In genomic region chr15:7617954-7618353, GRCm38 (mm10) we compare ENCODE assay signal across 15 mouse cellular contexts.
"Had no signal": no experiment of that assay in that cellular context is flagged by ENCODE, and none has a peak within 500 bp of the region (broad histone marks: within the 10 kb centered on the region; RNA-seq: fewer than 3 reads in every experiment).

No protein-coding gene starts in this region.

- H3K9me3 ChIP-seq: megakaryocyte, embryonic 14.5 days; midbrain, embryonic 13.5 days; midbrain, embryonic 15.5 days; stomach, embryonic 15.5 days had no signal

- H3K9ac ChIP-seq: liver, embryonic 14.5 days; lung, embryonic 14.5 days; midbrain, embryonic 13.5 days; midbrain, embryonic 15.5 days; stomach, embryonic 15.5 days had no signal

- ATAC-seq: midbrain, embryonic 13.5 days; midbrain, embryonic 15.5 days had no signal

- H3K27me3 ChIP-seq: megakaryocyte, embryonic 14.5 days; midbrain, embryonic 13.5 days; midbrain, embryonic 15.5 days; stomach, embryonic 15.5 days had no signal

- H3K4me3 ChIP-seq: megakaryocyte, embryonic 14.5 days; midbrain, embryonic 13.5 days; midbrain, embryonic 15.5 days; stomach, embryonic 15.5 days had no signal

- H3K36me3 ChIP-seq: midbrain, embryonic 13.5 days; midbrain, embryonic 15.5 days; stomach, embryonic 15.5 days had no signal

- H3K4me1 ChIP-seq: megakaryocyte, embryonic 14.5 days; midbrain, embryonic 13.5 days; midbrain, embryonic 15.5 days; stomach, embryonic 15.5 days had no signal

- H3K4me2 ChIP-seq: lung, embryonic 14.5 days; midbrain, embryonic 11.5 days; midbrain, embryonic 13.5 days; midbrain, embryonic 15.5 days; stomach, embryonic 15.5 days had no signal

- H3K27ac ChIP-seq: liver, embryonic 14.5 days; macrophage; midbrain, embryonic 13.5 days; midbrain, embryonic 15.5 days; stomach, embryonic 15.5 days; stomach, postnatal 0 days had no signal

- DNase-seq: lung, adult 18-20 months; lung, embryonic 14.5 days; lung, postnatal 10 days; lung, postnatal 36 days; right cerebral cortex, postnatal 14 days; thymus, postnatal 14 days; thymus, postnatal 36 days had no signal
